Mouse (Mus musculus) lung, adult 2 months (tissue): ENCODE results near the gene Fbxo10.

Source experiments
- CTCF ChIP-seq: fragments of 200-500 bp; IDR thresholded peaks from 2 replicates; pipeline ENCODE4 v1.5.1; 2011; ENCODE audit warnings: mild to moderate bottlenecking, low read length, control low read depth; ENCODE audit not compliant: insufficient read depth
- POLR2A ChIP-seq: fragments of 200-500 bp; IDR thresholded peaks from 2 replicates; pipeline ENCODE4 v1.6.1; 2011; ENCODE audit warnings: low read depth, mild to moderate bottlenecking, control low read depth, low read length, borderline replicate concordance; ENCODE audit errors: extremely low read depth

GRCm38 (mm10) chr4:45107066-45107465 is 22.7 kb upstream of the Fbxo10 start:
- TF ChIP-seq CTCF: no peak
- TF ChIP-seq POLR2A: no peak
